Mouse (Mus musculus) limb, embryonic 13.5 days (tissue): ENCODE measurements around the gene Ferd3l. TPM values are rescaled to one million over a fixed set of nuclear protein-coding genes. Genes with fewer than 3 reads are reported as not detected.

Experiments
- ATAC-seq: fragments of 200-750 bp; cut with Nextera tagmentation; 2 replicates; pipeline ENCODE4 v1.8.0; 2017; ENCODE audit warnings: low read depth, moderate number of reproducible peaks, moderate TSS enrichment; ENCODE audit not compliant: low FRiP score
- H3K27ac ChIP-seq: fragments of 300-500 bp; sonication (generic); 2 replicates; pipeline ENCODE4 v1.5.1; 2015; ENCODE audit warnings: inconsistent platforms, mild to moderate bottlenecking, moderate library complexity
- H3K27me3 ChIP-seq: fragments of 300-500 bp; sonication (generic); 2 replicates; pipeline ENCODE4 v1.6.1; 2015; ENCODE audit warnings: mild to moderate bottlenecking, inconsistent platforms
- H3K36me3 ChIP-seq: fragments of 300-500 bp; sonication (generic); 2 replicates; pipeline ENCODE4 v1.6.1; 2015; ENCODE audit warnings: inconsistent platforms, mild to moderate bottlenecking, moderate library complexity
- H3K4me1 ChIP-seq: fragments of 300-500 bp; sonication (generic); 2 replicates; pipeline ENCODE4 v1.6.1; 2015; ENCODE audit warnings: inconsistent platforms
- H3K4me2 ChIP-seq: fragments of 300-500 bp; sonication (generic); replicated peaks from 2 replicates; pipeline ENCODE4 v1.6.1; 2015; ENCODE audit warnings: inconsistent platforms, mild to moderate bottlenecking, moderate library complexity
- H3K4me3 ChIP-seq: fragments of 300-500 bp; sonication (generic); 2 replicates; pipeline ENCODE4 v1.5.1; 2015; ENCODE audit warnings: moderate library complexity, mild to moderate bottlenecking, inconsistent platforms
- H3K9ac ChIP-seq: fragments of 300-500 bp; sonication (generic); 2 replicates; pipeline ENCODE4 v1.6.1; 2015; ENCODE audit warnings: mild to moderate bottlenecking, inconsistent platforms
- H3K9me3 ChIP-seq: fragments of 300-500 bp; sonication (generic); 2 replicates; pipeline ENCODE4 v1.6.1; 2016; ENCODE audit warnings: inconsistent platforms
- WGBS: fragments of 180-500 bp; shearing (Covaris S2); methylation state at CpG from one replicate; pipeline ENCODE4 v1.1.7; 2015; 5-methylcytosine and 5-hydroxymethylcytosine counted together
- polyA plus RNA-seq: library from polyadenylated mRNA; unstranded; fragments of >200 nt; fragmentation: Nextera tagmentation; extraction: Ambion mirVana; gene quantifications from 2 replicates; pipeline ENCODE4 v1.2.1, GENCODE M21; 2015

Ferd3l gene
- polyA plus RNA-seq, 1 experiment from 2014 or later = not detected

- Histone ChIP-seq H3K9me3 (no peaks in the 10 kb centered on the region), H3K36me3 (peaks cover 4% of the 10 kb centered on the region; the same call in 1 of the 2 replicates), H3K4me2 (peak overlapping the region; percentile 71), H3K9ac (peak overlapping the region; percentile 100), H3K27me3 (peaks cover 12% of the 10 kb centered on the region; the same call in 1 of the 2 replicates), H3K27ac (peak overlapping the region; percentile 99), H3K4me1 (peaks cover 26% of the 10 kb centered on the region), H3K4me3 (peak overlapping the region; percentile 94)
- WGBS = under 1% methylated on average over 56 of the region's 56 CpGs
- peak; percentile 0; the same call in 1 of the 2 replicates for ATAC-seq
These were observed 30.3 kb downstream of the Ferd3l start for GRCm38 (mm10) chr12:33958241-33959194.

GRCm38 (mm10) chr12:33959206-33959605 is 31.0 kb downstream of the Ferd3l start:
- ATAC-seq = no peak
- Histone ChIP-seq H3K9me3 (no peaks in the 10 kb centered on the region), H3K4me1 (peaks cover 31% of the 10 kb centered on the region), H3K27ac (peak overlapping the region; percentile 99), H3K4me3 (peak overlapping the region; percentile 94), H3K27me3 (peaks cover 12% of the 10 kb centered on the region; the same call in 1 of the 2 replicates), H3K36me3 (peaks cover 4% of the 10 kb centered on the region; the same call in 1 of the 2 replicates), H3K9ac (peak overlapping the region; percentile 100), H3K4me2 (peak overlapping the region; percentile 71)
- WGBS = 1% methylated on average over 6 of the region's 6 CpGs

GRCm38 (mm10) chr12:33959846-33960245 is 31.6 kb downstream of the Ferd3l start:
- Histone ChIP-seq H3K27me3 (peaks cover 15% of the 10 kb centered on the region; the same call in 1 of the 2 replicates), H3K4me2 (peak overlapping the region; percentile 63), H3K4me3 (peak overlapping the region; percentile 94), H3K9me3 (no peaks in the 10 kb centered on the region), H3K36me3 (peaks cover 4% of the 10 kb centered on the region; the same call in 1 of the 2 replicates), H3K27ac (peak overlapping the region; percentile 69; the same call in 1 of the 2 replicates), H3K9ac (peak overlapping the region; percentile 78), H3K4me1 (peaks cover 35% of the 10 kb centered on the region)
- WGBS = 6% methylated on average over 3 of the region's 3 CpGs
- ATAC-seq = no peak

GRCm38 (mm10) chr12:33961013-33961412 is 32.8 kb downstream of the Ferd3l start:
- Histone ChIP-seq H3K4me2 (peak overlapping the region; percentile 77), H3K4me3 (peak overlapping the region; percentile 48), H3K9ac (peak overlapping the region; percentile 79), H3K4me1 (peaks cover 39% of the 10 kb centered on the region), H3K27ac (peak overlapping the region; percentile 91), H3K36me3 (peaks cover 4% of the 10 kb centered on the region; the same call in 1 of the 2 replicates), H3K27me3 (peaks cover 9% of the 10 kb centered on the region; the same call in 1 of the 2 replicates), H3K9me3 (no peaks in the 10 kb centered on the region)
- ATAC-seq = no peak
- WGBS = 19% methylated on average over 5 of the region's 5 CpGs

GRCm38 (mm10) chr12:33962118-33962772 is 34.0 kb downstream of the Ferd3l start:
- H3K4me3 ChIP-seq = peak overlapping the region; percentile 48
- peaks cover 7% of the 10 kb centered on the region; the same call in 1 of the 2 replicates for H3K27me3 ChIP-seq
- peaks cover 46% of the 10 kb centered on the region for H3K4me1 ChIP-seq
- H3K27ac ChIP-seq = peak overlapping the region; percentile 91
- H3K4me2 ChIP-seq = peak overlapping the region; percentile 77
- peak overlapping the region; percentile 79 for H3K9ac ChIP-seq
- H3K9me3 ChIP-seq = no peaks in the 10 kb centered on the region
- H3K36me3 ChIP-seq = peaks cover 4% of the 10 kb centered on the region; the same call in 1 of the 2 replicates
- ATAC-seq = no peak
- 5% methylated on average over 17 of the region's 17 CpGs for WGBS

GRCm38 (mm10) chr12:33962773-33963130 is 34.5 kb downstream of the Ferd3l start:
- Histone ChIP-seq H3K4me2 (peak overlapping the region; percentile 77), H3K9me3 (no peaks in the 10 kb centered on the region), H3K4me3 (peak overlapping the region; percentile 48), H3K27ac (peak overlapping the region; percentile 91), H3K9ac (peak overlapping the region; percentile 79), H3K4me1 (peaks cover 51% of the 10 kb centered on the region), H3K27me3 (peaks cover 7% of the 10 kb centered on the region; the same call in 1 of the 2 replicates), H3K36me3 (peaks cover 4% of the 10 kb centered on the region; the same call in 1 of the 2 replicates)
- no peak for ATAC-seq
- 9% methylated on average over 9 of the region's 9 CpGs for WGBS

- peak overlapping the region; percentile 48 for H3K4me3 ChIP-seq
- 7% methylated on average over 15 of the region's 15 CpGs for WGBS
- H3K9me3 ChIP-seq = no peaks in the 10 kb centered on the region
- H3K4me2 ChIP-seq = peak overlapping the region; percentile 77
- peak overlapping the region; percentile 79; the same call in 1 of the 2 replicates for H3K9ac ChIP-seq
- peaks cover 4% of the 10 kb centered on the region; the same call in 1 of the 2 replicates for H3K36me3 ChIP-seq
- peaks cover 62% of the 10 kb centered on the region for H3K4me1 ChIP-seq
- H3K27me3 ChIP-seq = peaks cover 9% of the 10 kb centered on the region; the same call in 1 of the 2 replicates
- H3K27ac ChIP-seq = peak overlapping the region; percentile 91
- ATAC-seq = no peak
These were observed 35.6 kb downstream of the Ferd3l start for GRCm38 (mm10) chr12:33963671-33964369.

- Histone ChIP-seq H3K27ac (peak overlapping the region; percentile 61), H3K4me1 (peaks cover 64% of the 10 kb centered on the region), H3K9me3 (no peaks in the 10 kb centered on the region), H3K27me3 (peaks cover 12% of the 10 kb centered on the region; the same call in 1 of the 2 replicates), H3K36me3 (peaks cover 4% of the 10 kb centered on the region; the same call in 1 of the 2 replicates), H3K9ac (peak overlapping the region; percentile 25; the same call in 1 of the 2 replicates), H3K4me2 (peak overlapping the region; percentile 45), H3K4me3 (no peak overlapping the region)
- 23% methylated on average over 2 of the region's 2 CpGs for WGBS
- ATAC-seq = no peak
These were observed 36.2 kb downstream of the Ferd3l start for GRCm38 (mm10) chr12:33964427-33964826.

- Histone ChIP-seq H3K4me3 (0 out of 2 replicates have a peak overlapping the region, but pooled peaks have one; percentile 5), H3K4me1 (peaks cover 64% of the 10 kb centered on the region), H3K9me3 (no peaks in the 10 kb centered on the region), H3K27ac (peak overlapping the region; percentile 76), H3K27me3 (peaks cover 12% of the 10 kb centered on the region; the same call in 1 of the 2 replicates), H3K9ac (peak overlapping the region; percentile 66; the same call in 1 of the 2 replicates), H3K4me2 (peak overlapping the region; percentile 80), H3K36me3 (peaks cover 4% of the 10 kb centered on the region; the same call in 1 of the 2 replicates)
- ATAC-seq = no peak; the same call in 1 of the 2 replicates
- WGBS = 6% methylated on average over 5 of the region's 5 CpGs
These were observed 37.6 kb downstream of the Ferd3l start for GRCm38 (mm10) chr12:33965661-33966360.

- Histone ChIP-seq H3K27ac (peak overlapping the region; percentile 90), H3K4me1 (peaks cover 62% of the 10 kb centered on the region), H3K36me3 (peaks cover 7% of the 10 kb centered on the region; the same call in 1 of the 2 replicates), H3K9ac (peak overlapping the region; percentile 66), H3K27me3 (peaks cover 15% of the 10 kb centered on the region; the same call in 1 of the 2 replicates), H3K4me3 (peak overlapping the region; percentile 43), H3K4me2 (peak overlapping the region; percentile 80), H3K9me3 (no peaks in the 10 kb centered on the region)
- 1% methylated on average over 35 of the region's 35 CpGs for WGBS
- peak; percentile 22; the same call in 1 of the 2 replicates for ATAC-seq
These were observed 38.5 kb downstream of the Ferd3l start for GRCm38 (mm10) chr12:33966490-33967415.
